Mouse (Mus musculus) testis, adult 2 months (tissue): ENCODE measurements around the gene Swsap1.

Source experiments
- CTCF ChIP-seq: fragments of 200-500 bp; IDR thresholded peaks from 2 replicates; pipeline ENCODE4 v1.5.1; 2012; ENCODE audit warnings: low read depth, mild to moderate bottlenecking, inconsistent platforms, low read length, moderate library complexity; ENCODE audit not compliant: control insufficient read depth, insufficient read depth, insufficient replicate concordance
- POLR2A ChIP-seq: fragments of 200-500 bp; IDR thresholded peaks from 2 replicates; pipeline ENCODE4 v1.6.1; 2012; ENCODE audit warnings: low read depth, mild to moderate bottlenecking, inconsistent platforms, low read length, moderate library complexity; ENCODE audit not compliant: control insufficient read depth

DNA sequence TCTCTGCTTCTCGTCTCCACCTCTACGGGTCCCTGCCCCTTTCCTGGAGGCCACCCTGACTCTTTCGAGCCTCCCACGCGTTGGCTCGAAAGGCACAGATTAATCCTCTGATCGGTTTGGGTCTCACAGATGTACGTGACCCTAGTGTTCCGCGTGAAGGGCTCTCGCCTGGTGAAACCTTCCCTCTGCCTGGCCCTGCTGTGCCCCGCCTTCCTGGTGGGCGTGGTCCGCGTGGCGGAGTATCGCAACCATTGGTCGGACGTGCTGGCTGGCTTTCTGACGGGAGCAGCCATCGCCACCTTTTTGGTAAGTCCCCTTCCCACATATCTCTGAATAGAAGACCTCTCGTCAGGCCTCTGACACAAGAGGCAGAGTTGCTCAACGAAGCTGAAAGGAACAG, 11.3 kb upstream of the Swsap1 start:
- TF ChIP-seq POLR2A = no peak
- no peak for TF ChIP-seq CTCF
